Mouse (Mus musculus): ENCODE data around the gene Hnrnpab. TPM values are rescaled to one million over a fixed set of nuclear protein-coding genes. Genes with fewer than 3 reads are reported as not detected.
A peak's percentile ranks its signal among the peaks of the same experiment; 100 is the strongest.

Gene Hnrnpab
- polyA plus RNA-seq (2014; fragmentation: Nextera tagmentation; extraction: Ambion mirVana), result 399 and 421 TPM in 2 replicates

GRCm38 (mm10) chr11:51606447-51607095 is at the start of gene Hnrnpab:
Hnrnpab (minus strand) TSS chr11:51606847.
- H3K4me3 ChIP-seq (replicated peaks; ENCODE audit: low read length), result peak within 1 kb of the TSS; percentile 96
- H3K9me3 ChIP-seq (ENCODE audit: control insufficient read depth, low read length), result no peaks in the 10 kb centered on the region
- ATAC-seq (ENCODE audit: low FRiP score) (peak; percentile 95), DNase-seq (ENCODE audit: low spot score) (peak; percentile 99)
- H3K9ac ChIP-seq, result peak within 1 kb of the TSS; percentile 98
- H3K27ac ChIP-seq, result peak within 1 kb of the TSS; percentile 94
- H3K36me3 ChIP-seq (replicated peaks; ENCODE audit: control insufficient read depth, insufficient read depth), result peaks cover 38% of the 10 kb centered on the region
- H3K27me3 ChIP-seq (ENCODE audit: control insufficient read depth, insufficient read depth, low read length), result no peaks in the 10 kb centered on the region
- under 1% methylated on average over 90 of the region's 91 CpGs for WGBS
- H3K4me1 ChIP-seq (replicated peaks; ENCODE audit: control insufficient read depth, insufficient read depth, low read length), result peaks cover 26% of the 10 kb centered on the region
- H3K4me2 ChIP-seq (replicated peaks), result peak within 1 kb of the TSS; percentile 87

GRCm38 (mm10) chr11:51654891-51655290 is 48.2 kb upstream of the Hnrnpab start:
- no peaks in the 10 kb centered on the region for H3K36me3 ChIP-seq (replicated peaks; ENCODE audit: control insufficient read depth, insufficient read depth)
- H3K4me3 ChIP-seq (replicated peaks; ENCODE audit: low read length), result no peak overlapping the region
- no peaks in the 10 kb centered on the region for H3K9me3 ChIP-seq (ENCODE audit: control insufficient read depth, low read length)
- 97% methylated on average over 3 of the region's 3 CpGs for WGBS
- H3K4me2 ChIP-seq (replicated peaks), result no peak overlapping the region
- no peak overlapping the region for H3K27ac ChIP-seq
- H3K27me3 ChIP-seq (ENCODE audit: control insufficient read depth, insufficient read depth, low read length), result peaks cover 7% of the 10 kb centered on the region; the same call in 1 of the 2 replicates
- H3K9ac ChIP-seq, result no peak overlapping the region
- peaks cover 8% of the 10 kb centered on the region for H3K4me1 ChIP-seq (replicated peaks; ENCODE audit: control insufficient read depth, insufficient read depth, low read length)
- DNase-seq (ENCODE audit: low spot score) (no peak), ATAC-seq (ENCODE audit: low FRiP score) (no peak)

GRCm38 (mm10) chr11:51653736-51654135 is 47.1 kb upstream of the Hnrnpab start:
- Histone ChIP-seq H3K4me1 (replicated peaks; ENCODE audit: control insufficient read depth, insufficient read depth, low read length) (peaks cover 19% of the 10 kb centered on the region), H3K36me3 (replicated peaks; ENCODE audit: control insufficient read depth, insufficient read depth) (no peaks in the 10 kb centered on the region), H3K4me3 (replicated peaks; ENCODE audit: low read length) (no peak overlapping the region), H3K9ac (no peak overlapping the region), H3K27me3 (ENCODE audit: control insufficient read depth, insufficient read depth, low read length) (peaks cover 18% of the 10 kb centered on the region; the same call in 1 of the 2 replicates), H3K9me3 (ENCODE audit: control insufficient read depth, low read length) (no peaks in the 10 kb centered on the region), H3K27ac (no peak overlapping the region), H3K4me2 (replicated peaks) (no peak overlapping the region)
- DNase-seq (ENCODE audit: low spot score) (no peak), ATAC-seq (ENCODE audit: low FRiP score) (no peak)
- 86% methylated on average over 6 of the region's 6 CpGs for WGBS

DNA sequence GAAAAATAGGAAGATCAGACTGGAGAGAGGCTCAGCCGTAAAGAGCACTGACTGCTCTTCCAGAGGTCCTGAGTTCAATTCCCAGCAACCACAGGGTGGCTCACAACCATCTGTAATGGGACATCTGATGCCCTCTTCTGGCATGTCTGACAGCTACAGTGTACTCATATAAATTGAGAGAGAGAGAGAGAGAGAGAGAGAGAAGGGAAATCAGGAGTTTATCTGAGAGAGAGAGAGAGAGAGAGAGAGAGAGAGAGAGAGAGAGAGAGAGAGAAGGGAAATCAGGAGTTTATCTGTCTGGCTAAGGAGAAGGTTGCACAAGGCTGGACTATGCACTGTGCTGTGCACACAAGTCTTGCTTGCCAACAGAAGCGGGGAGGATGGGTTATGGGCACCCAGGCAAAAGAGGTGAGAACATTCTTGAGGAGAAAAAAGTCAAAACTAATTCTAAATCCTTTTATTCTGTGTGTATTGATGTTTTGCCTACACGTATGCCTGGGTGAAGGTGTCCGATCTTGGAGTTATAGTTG is 46.3 kb upstream of the Hnrnpab start:
- Histone ChIP-seq H3K9ac (no peak overlapping the region), H3K27ac (no peak overlapping the region), H3K27me3 (ENCODE audit: control insufficient read depth, insufficient read depth, low read length) (peaks cover 18% of the 10 kb centered on the region; the same call in 1 of the 2 replicates), H3K36me3 (replicated peaks; ENCODE audit: control insufficient read depth, insufficient read depth) (no peaks in the 10 kb centered on the region), H3K4me2 (replicated peaks) (no peak overlapping the region), H3K4me1 (replicated peaks; ENCODE audit: control insufficient read depth, insufficient read depth, low read length) (peaks cover 23% of the 10 kb centered on the region), H3K9me3 (ENCODE audit: control insufficient read depth, low read length) (no peaks in the 10 kb centered on the region), H3K4me3 (replicated peaks; ENCODE audit: low read length) (no peak overlapping the region)
- DNase-seq (ENCODE audit: low spot score) (no peak), ATAC-seq (ENCODE audit: low FRiP score) (no peak)
- WGBS, result 92% methylated on average over 4 of the region's 4 CpGs

DNA sequence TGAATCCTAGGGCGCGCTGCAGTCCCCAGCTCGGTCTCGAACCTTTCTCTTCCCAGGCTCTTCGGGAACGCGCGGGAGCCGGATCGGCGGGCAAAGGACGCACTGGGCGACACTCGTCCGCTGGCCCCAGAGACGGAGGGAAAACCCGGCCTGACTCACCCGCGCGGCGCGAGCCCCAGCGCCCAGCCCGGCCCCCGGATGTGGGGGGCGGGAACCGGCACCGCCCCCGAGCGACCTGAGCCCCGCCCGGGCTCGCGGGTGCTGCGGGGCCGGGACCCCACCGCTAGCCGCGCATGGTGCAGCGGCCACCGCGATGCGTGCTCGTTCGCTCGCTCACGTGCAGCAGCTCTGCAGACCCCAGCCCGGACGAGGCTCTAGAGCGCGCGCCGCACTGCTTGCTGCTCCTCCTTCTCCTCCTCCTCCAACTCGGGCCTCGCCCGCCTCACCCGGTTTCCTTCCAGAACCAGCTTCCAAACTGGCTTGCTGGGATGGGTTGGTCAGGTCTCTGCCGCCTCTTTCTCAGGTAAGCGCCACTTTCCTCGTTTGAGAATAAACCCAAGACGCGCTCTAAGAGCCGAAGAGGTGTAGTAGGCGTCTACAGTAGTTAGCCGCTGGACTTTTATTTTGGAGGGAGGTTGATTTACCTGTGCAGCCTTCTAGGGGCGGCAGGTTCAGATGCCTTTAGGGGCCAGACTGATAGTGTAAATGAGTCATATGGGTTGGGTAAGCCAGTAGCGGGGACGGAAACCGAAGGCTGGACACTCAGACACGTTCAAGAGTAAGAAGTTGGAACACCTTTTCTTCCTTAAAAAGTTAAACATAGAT is 44.3 kb upstream of the Hnrnpab start, which contains the start of the genes N4bp3 and D930048N14Rik:
TSS of gene N4bp3 (minus strand) at position 152 of the 825 bp plus-strand sequence.
TSS of gene D930048N14Rik (plus strand) at position 264 of the 825 bp plus-strand sequence.
- no peaks in the 10 kb centered on the region for H3K9me3 ChIP-seq (ENCODE audit: control insufficient read depth, low read length)
- peaks cover 23% of the 10 kb centered on the region for H3K4me1 ChIP-seq (replicated peaks; ENCODE audit: control insufficient read depth, insufficient read depth, low read length)
- H3K4me3 ChIP-seq (replicated peaks; ENCODE audit: low read length), result peak within 1 kb of the TSS; percentile 67
- no peaks in the 10 kb centered on the region for H3K36me3 ChIP-seq (replicated peaks; ENCODE audit: control insufficient read depth, insufficient read depth)
- WGBS, result 2% methylated on average over 64 of the region's 70 CpGs
- H3K4me2 ChIP-seq (replicated peaks), result peak within 1 kb of the TSS; percentile 94
- peak; percentile 50 for ATAC-seq (ENCODE audit: low FRiP score)
- H3K9ac ChIP-seq, result peak within 1 kb of the TSS; percentile 77
- peaks cover 18% of the 10 kb centered on the region; the same call in 1 of the 2 replicates for H3K27me3 ChIP-seq (ENCODE audit: control insufficient read depth, insufficient read depth, low read length)
- peak; percentile 57 for DNase-seq (ENCODE audit: low spot score)
- peak within 1 kb of the TSS; percentile 14 for H3K27ac ChIP-seq

GRCm38 (mm10) chr11:51650261-51650660 is 43.6 kb upstream of the Hnrnpab start:
- no peaks in the 10 kb centered on the region for H3K36me3 ChIP-seq (replicated peaks; ENCODE audit: control insufficient read depth, insufficient read depth)
- peak overlapping the region; percentile 14; the same call in 1 of the 2 replicates for H3K27ac ChIP-seq
- peak overlapping the region; percentile 67 for H3K4me3 ChIP-seq (replicated peaks; ENCODE audit: low read length)
- peak overlapping the region; percentile 94 for H3K4me2 ChIP-seq (replicated peaks)
- H3K4me1 ChIP-seq (replicated peaks; ENCODE audit: control insufficient read depth, insufficient read depth, low read length), result peaks cover 23% of the 10 kb centered on the region
- peak overlapping the region; percentile 77 for H3K9ac ChIP-seq
- WGBS, result 0% methylated on average over 27 of the region's 30 CpGs
- no peaks in the 10 kb centered on the region for H3K9me3 ChIP-seq (ENCODE audit: control insufficient read depth, low read length)
- DNase-seq (ENCODE audit: low spot score) (no peak), ATAC-seq (ENCODE audit: low FRiP score) (peak; percentile 14; the same call in 1 of the 2 replicates)
- peaks cover 18% of the 10 kb centered on the region; the same call in 1 of the 2 replicates for H3K27me3 ChIP-seq (ENCODE audit: control insufficient read depth, insufficient read depth, low read length)

GRCm38 (mm10) chr11:51649889-51650199 is 43.2 kb upstream of the Hnrnpab start:
- peak overlapping the region; percentile 94 for H3K4me2 ChIP-seq (replicated peaks)
- peak overlapping the region; percentile 67 for H3K4me3 ChIP-seq (replicated peaks; ENCODE audit: low read length)
- no peak for DNase-seq (ENCODE audit: low spot score)
- ATAC-seq (ENCODE audit: low FRiP score), result no peak
- H3K27ac ChIP-seq, result peak overlapping the region; percentile 11; the same call in 1 of the 2 replicates
- WGBS, result 4% methylated on average over 7 of the region's 7 CpGs
- H3K4me1 ChIP-seq (replicated peaks; ENCODE audit: control insufficient read depth, insufficient read depth, low read length), result peaks cover 23% of the 10 kb centered on the region
- no peaks in the 10 kb centered on the region for H3K9me3 ChIP-seq (ENCODE audit: control insufficient read depth, low read length)
- peak overlapping the region; percentile 77 for H3K9ac ChIP-seq
- H3K27me3 ChIP-seq (ENCODE audit: control insufficient read depth, insufficient read depth, low read length), result peaks cover 18% of the 10 kb centered on the region; the same call in 1 of the 2 replicates
- H3K36me3 ChIP-seq (replicated peaks; ENCODE audit: control insufficient read depth, insufficient read depth), result no peaks in the 10 kb centered on the region

DNA sequence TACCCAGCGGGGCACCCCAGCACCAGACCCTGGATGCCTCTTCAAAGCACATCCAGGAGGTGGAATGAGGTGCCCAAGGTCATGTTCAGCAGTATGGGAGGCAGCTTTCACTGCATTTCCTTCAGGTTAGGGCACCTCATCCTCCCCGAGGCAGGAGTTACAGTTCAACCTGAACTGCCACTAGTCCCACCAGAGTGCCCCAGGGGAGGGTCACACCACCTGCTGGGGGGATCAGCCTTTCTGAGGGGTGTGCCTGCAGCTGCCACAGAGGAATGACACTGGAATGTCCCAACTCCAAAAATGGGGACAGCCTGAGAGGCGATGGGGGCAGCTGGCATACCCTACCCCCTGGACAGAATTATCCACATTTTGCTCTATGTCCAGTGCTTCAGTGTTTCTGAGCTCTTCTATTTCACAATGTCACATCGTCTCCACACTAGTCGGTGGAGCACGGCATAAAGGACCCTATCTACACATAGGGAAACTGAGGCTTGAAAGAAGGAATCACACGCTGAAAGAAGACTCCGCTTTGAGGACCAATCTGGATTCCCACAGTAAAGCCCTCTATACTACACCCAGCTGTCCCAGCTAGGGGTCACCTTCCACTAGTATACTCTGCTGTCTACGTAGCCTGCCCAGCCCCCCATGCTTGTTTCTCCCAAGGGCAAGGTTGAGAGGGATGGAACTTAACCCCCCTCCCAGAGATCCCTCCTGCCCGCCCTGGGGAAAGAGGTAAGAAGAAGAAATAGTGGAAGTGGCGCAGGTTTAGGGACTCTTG is 42.7 kb upstream of the Hnrnpab start:
- Histone ChIP-seq H3K9ac (peak overlapping the region; percentile 77), H3K27me3 (ENCODE audit: control insufficient read depth, insufficient read depth, low read length) (peaks cover 18% of the 10 kb centered on the region; the same call in 1 of the 2 replicates), H3K4me3 (replicated peaks; ENCODE audit: low read length) (peak overlapping the region; percentile 67), H3K9me3 (ENCODE audit: control insufficient read depth, low read length) (no peaks in the 10 kb centered on the region), H3K4me2 (replicated peaks) (peak overlapping the region; percentile 94), H3K36me3 (replicated peaks; ENCODE audit: control insufficient read depth, insufficient read depth) (no peaks in the 10 kb centered on the region), H3K4me1 (replicated peaks; ENCODE audit: control insufficient read depth, insufficient read depth, low read length) (peaks cover 23% of the 10 kb centered on the region), H3K27ac (peak overlapping the region; percentile 21)
- WGBS, result 25% methylated on average over 11 of the region's 11 CpGs
- ATAC-seq (ENCODE audit: low FRiP score) (peak; percentile 6; the same call in 1 of the 2 replicates), DNase-seq (ENCODE audit: low spot score) (no peak)

All from hindbrain, embryonic 14.5 days (tissue).